Mouse (Mus musculus): Measurements from ENCODE around the gene Pdgfb.

Gene Pdgfb

GRCm38 (mm10) chr15:80014321-80015210 is at the start of gene Pdgfb:
Pdgfb (minus strand) TSS chr15:80014977.
- no peak for DNase-seq (ENCODE audit: low read depth, low spot score)

DNA sequence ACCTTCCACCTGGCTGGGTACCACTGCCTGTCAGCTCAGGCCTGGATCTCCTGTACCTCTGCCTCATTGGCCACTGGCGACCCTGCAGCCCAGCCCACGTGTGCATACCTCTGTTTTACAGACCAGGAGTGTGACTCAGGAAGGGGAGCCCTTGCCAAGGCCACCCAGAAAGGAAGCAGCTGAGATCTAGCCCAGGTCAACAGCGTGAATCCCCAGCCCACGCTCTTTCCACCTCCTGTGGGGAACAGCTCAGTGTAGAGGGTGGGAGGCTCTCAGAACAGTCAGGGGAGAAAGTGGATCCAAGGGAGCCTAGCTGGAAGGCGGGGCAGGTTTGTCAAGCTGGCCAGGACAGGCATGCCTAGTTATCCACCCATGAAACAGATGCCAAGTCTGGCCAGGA is 48.0 kb upstream of the Pdgfb start:
- no peak for DNase-seq (ENCODE audit: low read depth, low spot score)

GRCm38 (mm10) chr15:80062339-80062738 is 47.6 kb upstream of the Pdgfb start:
- no peak for DNase-seq (ENCODE audit: low read depth, low spot score)

- no peak for DNase-seq (ENCODE audit: low read depth, low spot score)
These were observed 46.3 kb upstream of the Pdgfb start for GRCm38 (mm10) chr15:80061071-80061550.

DNA sequence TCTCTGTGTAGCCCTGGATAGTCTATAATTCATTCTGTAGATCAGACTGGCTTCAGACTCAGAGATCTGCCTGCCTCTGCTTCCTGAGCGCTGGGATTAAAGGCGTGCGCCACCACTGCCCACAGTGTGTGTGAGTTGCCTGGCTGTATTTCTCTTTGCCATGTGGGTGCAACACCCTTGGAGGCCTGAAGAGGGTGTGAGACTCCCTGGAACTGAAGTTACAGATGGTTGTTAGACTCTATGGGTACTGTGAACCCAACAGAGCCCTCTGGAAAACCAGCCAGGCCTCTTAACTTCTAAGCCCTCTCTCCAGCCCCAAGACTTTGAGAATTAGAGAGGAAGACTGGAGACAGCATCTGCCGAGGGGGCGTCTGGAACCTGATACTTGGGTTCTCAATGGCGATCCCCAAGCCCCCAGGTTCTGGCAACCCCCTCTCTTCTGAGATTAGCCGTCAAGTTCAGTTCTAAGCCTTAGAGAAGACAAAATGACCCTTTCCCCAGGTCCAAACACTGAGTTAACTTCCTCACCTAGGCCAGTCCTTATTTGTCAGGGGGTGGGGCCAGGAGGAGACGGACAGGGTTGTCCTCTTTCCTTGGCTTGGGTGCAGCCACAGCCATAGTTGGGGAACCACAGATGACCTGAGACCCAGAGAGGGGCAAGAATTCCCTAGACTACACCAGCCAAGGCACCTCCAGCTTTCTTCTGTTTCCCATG is 45.7 kb upstream of the Pdgfb start:
- DNase-seq (ENCODE audit: low read depth, low spot score) = no peak

DNA sequence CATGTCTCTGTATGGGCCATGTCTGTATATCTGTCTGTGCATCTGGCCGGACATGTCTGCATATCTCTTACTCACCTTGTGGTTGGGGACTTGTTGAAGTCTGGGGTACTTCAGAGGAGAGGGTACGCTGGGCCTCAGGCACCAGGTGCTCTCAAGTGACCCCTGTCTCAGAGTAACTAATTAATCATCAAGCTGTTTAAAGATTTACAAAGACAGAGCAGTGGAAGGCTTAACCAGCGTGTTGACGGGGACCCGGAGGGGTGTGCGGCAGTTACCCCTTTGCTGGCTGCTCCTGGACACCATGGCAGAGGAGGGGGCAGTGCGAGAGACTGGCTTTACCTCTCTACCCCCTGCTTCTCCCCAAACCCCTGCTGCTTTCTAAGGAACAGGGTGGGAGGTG is 44.8 kb upstream of the Pdgfb start:
- no peak for DNase-seq (ENCODE audit: low read depth, low spot score)

GRCm38 (mm10) chr15:80058151-80058550 is 43.4 kb upstream of the Pdgfb start:
- no peak for DNase-seq (ENCODE audit: low read depth, low spot score)

- DNase-seq (ENCODE audit: low read depth, low spot score) = no peak
These were observed 39.4 kb upstream of the Pdgfb start for GRCm38 (mm10) chr15:80054034-80054710.

DNA sequence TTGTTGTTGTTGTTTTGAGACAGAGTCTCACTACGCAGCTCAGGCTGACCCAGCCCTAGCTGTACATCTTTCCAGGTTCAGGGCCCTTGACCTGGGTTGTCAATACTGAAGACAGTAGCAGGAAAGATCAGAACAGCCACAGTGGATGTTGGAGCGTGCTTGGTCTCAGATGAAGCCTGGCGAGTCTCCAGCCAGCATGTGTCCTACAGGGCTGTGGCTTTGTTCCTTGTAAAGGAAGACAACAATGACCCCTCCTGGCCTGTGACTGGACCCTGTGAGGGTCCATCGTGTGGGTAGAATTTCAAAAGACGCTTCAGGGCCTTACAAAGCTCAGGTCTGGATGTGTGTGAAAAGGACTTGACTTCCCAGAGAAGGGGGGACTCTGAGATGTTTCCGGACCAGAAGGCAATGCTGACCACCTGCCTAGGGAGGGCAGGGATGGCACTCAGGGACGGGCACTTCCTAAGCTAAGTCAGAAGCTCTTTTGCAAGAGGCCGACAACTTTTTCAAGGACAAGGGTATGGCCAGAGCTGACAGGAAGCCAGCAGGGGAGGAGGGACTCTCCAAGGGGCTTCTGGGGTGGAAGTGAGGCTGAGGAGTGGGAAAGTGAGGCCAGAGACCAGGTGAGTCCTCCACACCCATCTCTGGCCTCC is 38.7 kb upstream of the Pdgfb start:
- no peak for DNase-seq (ENCODE audit: low read depth, low spot score)

GRCm38 (mm10) chr15:80051782-80052181 is 37.0 kb upstream of the Pdgfb start:
- no peak for DNase-seq (ENCODE audit: low read depth, low spot score)

DNA sequence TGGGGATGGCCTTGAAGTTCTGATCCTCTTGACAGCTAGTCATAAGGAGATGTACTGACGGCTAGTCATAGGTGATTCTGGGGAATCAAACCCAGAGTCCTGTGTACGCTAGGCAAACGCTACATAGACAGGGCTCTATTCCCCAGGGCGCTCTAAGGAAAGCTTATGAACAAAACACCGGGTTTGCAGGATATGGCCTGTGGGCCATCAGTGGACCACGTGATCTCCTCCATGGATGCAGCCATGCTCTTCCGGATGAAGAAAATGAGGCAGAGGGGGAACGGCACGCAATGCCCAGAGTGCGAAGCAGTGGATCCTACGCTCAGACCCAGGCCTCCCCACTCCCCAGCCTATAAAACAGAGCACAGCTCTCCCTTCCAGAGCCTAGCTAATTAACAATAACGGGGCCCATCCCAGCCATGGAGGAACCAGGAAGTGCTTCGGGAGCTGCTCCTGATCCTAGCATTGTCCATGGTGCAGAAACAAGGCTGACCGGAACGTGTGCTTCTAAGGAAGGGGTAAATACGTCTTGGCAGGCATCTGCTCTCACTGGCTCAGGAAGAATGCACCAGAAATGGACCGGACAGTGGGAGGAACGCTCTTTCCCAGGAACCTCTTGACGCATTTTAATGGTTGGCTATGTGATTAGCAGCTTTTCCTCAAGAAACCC is 36.5 kb upstream of the Pdgfb start:
- no peak for DNase-seq (ENCODE audit: low read depth, low spot score)

DNA sequence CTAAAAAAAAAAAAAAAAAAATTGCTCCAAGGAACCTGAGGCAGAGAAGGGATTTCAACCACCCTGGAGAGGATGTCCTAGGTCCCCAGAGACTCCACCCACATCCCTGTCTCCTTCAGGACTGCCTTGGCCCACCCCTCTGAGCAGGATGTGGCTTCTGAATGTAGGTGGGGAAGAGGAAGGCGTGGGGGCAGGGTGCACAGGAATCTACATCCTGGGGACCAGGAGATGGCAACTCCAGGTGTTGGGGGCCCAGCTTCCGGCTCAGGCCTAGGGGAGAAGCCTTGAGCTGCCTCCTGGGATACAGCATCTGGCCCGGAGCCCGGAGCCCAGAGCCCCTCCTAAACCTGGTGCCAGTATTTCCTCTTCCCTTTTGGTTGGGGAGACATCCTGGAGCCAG is 35.3 kb upstream of the Pdgfb start:
- DNase-seq (ENCODE audit: low read depth, low spot score) = no peak

DNA sequence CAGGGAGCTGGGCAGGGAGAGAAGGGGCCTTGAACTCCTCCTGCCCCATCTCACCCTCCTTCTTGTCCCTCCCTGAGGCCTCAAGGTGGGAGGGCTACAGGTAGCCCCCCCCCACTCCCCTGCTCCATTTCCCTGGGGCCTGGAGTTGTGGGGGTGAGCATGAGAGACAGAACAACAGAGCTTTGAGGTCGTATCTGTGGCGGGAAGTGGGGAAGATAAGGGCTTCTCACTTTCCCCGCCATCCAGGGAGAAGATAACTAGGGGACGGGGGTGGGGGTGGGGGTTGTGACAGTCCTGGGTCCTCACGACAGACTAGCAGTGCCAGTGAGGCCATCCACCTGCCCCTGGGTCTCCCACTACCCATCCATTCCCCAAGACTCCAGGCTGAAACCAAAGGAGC is 33.2 kb upstream of the Pdgfb start:
- DNase-seq (ENCODE audit: low read depth, low spot score) = no peak

DNA sequence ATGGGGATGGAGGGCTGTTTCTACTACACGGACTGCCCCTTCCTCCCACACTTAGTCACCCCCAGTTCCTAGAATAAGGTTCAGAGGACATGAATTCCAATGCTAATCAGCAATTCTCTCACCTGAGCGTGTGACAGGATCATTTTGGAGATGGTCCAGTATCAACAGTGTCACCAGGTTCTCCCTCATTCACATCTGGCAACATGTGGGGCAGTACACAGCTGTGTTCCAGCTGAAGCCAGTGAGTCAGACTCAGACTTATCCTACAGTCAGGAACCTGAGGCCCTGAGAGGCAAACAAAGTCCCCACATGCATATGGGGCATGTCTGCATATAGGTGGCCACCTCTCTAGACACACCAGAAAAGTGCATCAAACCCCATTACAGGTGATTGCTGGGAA is 32.5 kb upstream of the Pdgfb start:
- no peak for DNase-seq (ENCODE audit: low read depth, low spot score)

DNA sequence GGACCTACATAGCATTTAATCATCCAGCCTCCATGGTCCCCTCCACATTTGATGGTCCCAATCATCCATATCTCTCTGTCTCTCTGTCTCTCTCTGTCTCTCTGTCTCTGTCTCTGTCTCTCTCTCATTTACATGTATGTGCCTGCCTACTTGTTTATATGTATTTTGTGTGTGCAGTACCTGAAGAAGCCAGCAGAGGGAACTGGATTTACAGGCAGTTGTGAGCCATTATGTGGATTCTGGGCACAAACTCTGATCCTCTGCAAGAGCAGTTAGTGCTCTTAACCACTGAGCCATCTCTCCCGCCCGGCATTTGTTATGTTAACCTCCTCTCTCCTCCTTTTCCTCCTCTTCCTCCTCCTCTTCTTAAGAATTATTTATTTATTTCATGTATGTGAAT is 31.0 kb upstream of the Pdgfb start:
- DNase-seq (ENCODE audit: low read depth, low spot score) = no peak

- DNase-seq (ENCODE audit: low read depth, low spot score) = no peak
These were observed 29.5 kb upstream of the Pdgfb start for GRCm38 (mm10) chr15:80044249-80044648.

- DNase-seq (ENCODE audit: low read depth, low spot score) = no peak
These were observed 27.4 kb upstream of the Pdgfb start for GRCm38 (mm10) chr15:80042152-80042551.

DNA sequence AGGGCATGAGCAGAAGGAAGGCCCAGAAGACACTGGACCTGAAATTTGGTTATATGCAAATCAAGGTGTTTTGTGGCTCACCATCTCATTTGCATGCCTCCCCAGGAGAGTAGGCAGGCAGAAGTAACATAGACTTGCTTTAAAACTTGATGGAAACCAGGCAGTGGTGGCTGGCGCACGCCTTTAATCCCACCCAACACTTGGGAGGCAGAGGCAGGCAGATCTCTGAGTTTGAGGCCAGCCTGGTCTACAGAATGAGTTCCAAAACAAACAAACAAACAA is 23.3 kb upstream of the Pdgfb start:
- no peak for DNase-seq (ENCODE audit: low read depth, low spot score)

DNA sequence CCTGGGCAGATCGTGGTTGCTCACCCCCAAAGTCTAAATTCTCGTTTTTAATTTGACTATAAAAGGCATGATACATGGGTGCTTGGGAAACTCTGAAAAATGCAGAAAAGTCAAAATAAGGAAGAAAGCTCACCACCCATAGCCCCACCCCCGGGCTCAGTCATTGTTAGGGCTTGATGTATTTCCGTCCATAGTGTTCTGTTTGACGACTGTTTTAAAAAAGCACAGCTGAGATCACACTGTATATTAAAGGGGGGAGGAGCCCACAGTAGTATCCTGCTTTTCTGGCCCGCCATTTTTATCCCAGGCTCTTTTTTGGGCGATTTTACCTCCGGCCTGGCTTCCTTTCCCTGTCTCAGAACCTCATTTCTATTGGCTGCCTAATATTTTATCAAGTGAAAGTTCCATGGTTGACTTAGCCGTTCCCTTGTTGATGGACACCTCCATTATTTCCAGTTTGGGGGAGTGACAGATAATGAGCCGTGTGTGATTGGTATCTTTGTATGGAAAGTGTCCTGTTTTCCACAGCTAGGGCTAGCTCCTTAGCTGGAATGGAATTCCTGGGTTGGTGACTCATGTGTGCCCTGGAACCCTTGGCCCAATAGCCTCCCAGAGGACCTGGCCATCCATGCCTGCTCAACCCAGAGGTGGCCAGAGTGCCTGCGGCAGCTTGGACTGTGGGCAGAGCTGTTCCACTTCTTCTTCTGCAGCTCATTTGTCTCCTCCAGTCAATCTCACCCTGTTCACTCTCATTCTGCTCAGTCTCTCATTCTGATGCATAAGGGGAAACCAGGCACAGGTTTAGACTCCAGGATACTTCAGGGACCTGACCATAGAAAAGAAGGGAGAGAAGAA is 22.7 kb upstream of the Pdgfb start:
- DNase-seq (ENCODE audit: low read depth, low spot score) = no peak

DNA sequence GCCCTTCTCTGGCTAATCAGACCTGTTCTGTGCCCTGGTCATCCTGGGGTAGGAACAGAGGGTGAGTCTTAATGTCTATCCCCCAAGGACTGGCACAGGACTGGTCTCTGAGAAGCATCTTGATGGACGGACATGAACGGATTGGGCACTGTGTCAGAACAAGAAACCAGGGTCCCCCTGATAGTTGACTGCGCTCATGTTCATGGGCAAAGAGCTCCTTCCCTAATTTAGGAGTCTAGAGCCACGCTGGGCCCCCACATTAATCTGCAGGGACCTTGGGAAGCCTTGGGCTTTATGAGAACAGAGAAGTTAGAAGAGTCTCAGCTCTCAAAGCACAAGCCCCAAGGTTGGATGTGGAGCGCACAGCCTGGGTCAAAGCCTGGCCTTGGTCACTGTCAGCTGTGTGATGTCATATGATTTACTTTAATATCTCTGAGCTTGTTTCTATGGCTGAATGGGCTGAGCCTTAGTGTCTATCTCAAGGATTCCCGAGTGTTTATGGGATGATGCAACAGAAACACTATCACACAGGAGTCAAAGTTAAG is 20.6 kb upstream of the Pdgfb start:
- no peak for DNase-seq (ENCODE audit: low read depth, low spot score)
